In genomic region chr13:15681530-15681929, GRCm38 (mm10) we compare ENCODE assay signal across 28 mouse cellular contexts.
"Had no signal": no experiment of that assay in that cellular context is flagged by ENCODE, and none has a peak within 500 bp of the region (broad histone marks: within the 10 kb centered on the region; RNA-seq: fewer than 3 reads in every experiment).

No protein-coding gene starts in this region.

- ATAC-seq: forebrain, embryonic 13.5 days; forebrain, embryonic 14.5 days; forebrain, embryonic 15.5 days; forebrain, postnatal 0 days had no signal

- H3K4me2 ChIP-seq: embryonic facial prominence, embryonic 12.5 days; embryonic facial prominence, embryonic 13.5 days; embryonic facial prominence, embryonic 15.5 days; forebrain, embryonic 12.5 days; forebrain, embryonic 13.5 days; forebrain, embryonic 15.5 days had no signal

- H3K9ac ChIP-seq: embryonic facial prominence, embryonic 12.5 days; embryonic facial prominence, embryonic 13.5 days; embryonic facial prominence, embryonic 15.5 days; forebrain, embryonic 12.5 days; forebrain, embryonic 13.5 days; forebrain, embryonic 15.5 days; forebrain, postnatal 0 days had no signal

- H3K9me3 ChIP-seq: embryonic facial prominence, embryonic 10.5 days; embryonic facial prominence, embryonic 12.5 days; embryonic facial prominence, embryonic 13.5 days; embryonic facial prominence, embryonic 15.5 days; forebrain, embryonic 10.5 days; forebrain, embryonic 12.5 days; forebrain, embryonic 13.5 days; forebrain, embryonic 15.5 days had no signal

- H3K4me1 ChIP-seq: embryonic facial prominence, embryonic 10.5 days; embryonic facial prominence, embryonic 12.5 days; embryonic facial prominence, embryonic 13.5 days; embryonic facial prominence, embryonic 15.5 days; forebrain, embryonic 12.5 days had no signal

- H3K4me3 ChIP-seq: embryonic facial prominence, embryonic 10.5 days; embryonic facial prominence, embryonic 12.5 days; embryonic facial prominence, embryonic 13.5 days; embryonic facial prominence, embryonic 15.5 days; erythroblast, embryonic 14.5 days; forebrain, embryonic 10.5 days; forebrain, embryonic 12.5 days; forebrain, embryonic 13.5 days; forebrain, embryonic 15.5 days; gastrocnemius, adult 2 months; heart, adult 2 months had no signal

- H3K27ac ChIP-seq: embryonic facial prominence, embryonic 10.5 days; embryonic facial prominence, embryonic 12.5 days; embryonic facial prominence, embryonic 13.5 days; embryonic facial prominence, embryonic 15.5 days; forebrain, embryonic 10.5 days; forebrain, embryonic 12.5 days; forebrain, embryonic 13.5 days; forebrain, embryonic 15.5 days; gastrocnemius, adult 2 months; heart, adult 2 months had no signal

- H3K36me3 ChIP-seq: embryonic facial prominence, embryonic 15.5 days; forebrain, embryonic 15.5 days had no signal

- H3K27me3 ChIP-seq: embryonic facial prominence, embryonic 12.5 days; embryonic facial prominence, embryonic 13.5 days; embryonic facial prominence, embryonic 15.5 days; forebrain, embryonic 12.5 days; forebrain, embryonic 13.5 days; forebrain, embryonic 15.5 days had no signal

- DNase-seq: cerebellum, adult 18-20 months; cerebellum, adult 2 months; cerebellum, adult 8-10 months; cerebellum, adult 9-10 months; cerebellum, adult 9-11 months; cerebellum, postnatal 10 days; cerebellum, postnatal 14 days; cerebellum, postnatal 25 days; cerebellum, postnatal 36 days; embryo, embryonic 11 days; forebrain, postnatal 0 days; gastrocnemius, adult 2 months; gastrocnemius, postnatal 14 days; gastrocnemius, postnatal 25 days; gastrocnemius, postnatal 36 days; heart, adult 11 months; heart, adult 18-20 months; heart, adult 2 months had no signal
